Comparison of ENCODE assay signal across 20 mouse cellular contexts in genomic region chr10:62013190-62013589, GRCm38 (mm10). TPM values are rescaled to one million over a fixed set of nuclear protein-coding genes. Genes with fewer than 3 reads are reported as not detected.
"Had no signal": no experiment of that assay in that cellular context is flagged by ENCODE, and none has a peak within 500 bp of the region (broad histone marks: within the 10 kb centered on the region; RNA-seq: fewer than 3 reads in every experiment).

No protein-coding gene starts in this region.

- H3K4me3 ChIP-seq: lung, embryonic 15.5 days; megakaryocyte, embryonic 14.5 days; midbrain, embryonic 13.5 days; midbrain, embryonic 15.5 days; neural tube, embryonic 12.5 days; stomach, embryonic 15.5 days had no signal

- H3K4me2 ChIP-seq: lung, embryonic 15.5 days; midbrain, embryonic 11.5 days; midbrain, embryonic 13.5 days; midbrain, embryonic 15.5 days; neural tube, embryonic 12.5 days; stomach, embryonic 15.5 days had no signal

- H3K9ac ChIP-seq: lung, embryonic 15.5 days; midbrain, embryonic 13.5 days; midbrain, embryonic 15.5 days; neural tube, embryonic 12.5 days; stomach, embryonic 15.5 days had no signal

- H3K9me3 ChIP-seq: lung, embryonic 15.5 days; midbrain, embryonic 13.5 days; midbrain, embryonic 15.5 days; neural tube, embryonic 12.5 days; stomach, embryonic 15.5 days had no signal

- H3K36me3 ChIP-seq: lung, embryonic 15.5 days; midbrain, embryonic 13.5 days; midbrain, embryonic 15.5 days; neural tube, embryonic 12.5 days; stomach, embryonic 15.5 days had no signal

- ATAC-seq: lung, postnatal 0 days; midbrain, embryonic 13.5 days; midbrain, embryonic 15.5 days had no signal

- DNase-seq: lung, adult 2 months; lung, postnatal 14 days; lung, postnatal 36 days; right cerebral cortex, postnatal 14 days; thymus, adult 2 months; thymus, postnatal 25 days; thymus, postnatal 4 days had no signal

- H3K27ac ChIP-seq: lung, embryonic 15.5 days; macrophage; midbrain, embryonic 13.5 days; midbrain, embryonic 15.5 days; neural tube, embryonic 12.5 days; stomach, embryonic 15.5 days; stomach, postnatal 0 days had no signal

- H3K4me1 ChIP-seq: megakaryocyte, embryonic 14.5 days; stomach, embryonic 15.5 days had no signal

- H3K27me3 ChIP-seq: lung, embryonic 15.5 days; midbrain, embryonic 13.5 days; midbrain, embryonic 15.5 days; neural tube, embryonic 12.5 days; stomach, embryonic 15.5 days had no signal

RNA-seq across cellular contexts. Expression of gene Col13a1, which starts 34.3 kb away (rescaled TPM):
- total RNA-seq: megakaryocyte progenitor cell, adult 5-6 weeks; monocyte, adult 5-6 weeks; neutrophil, adult 5-6 weeks had no signal
- polyA plus RNA-seq: macrophage had no signal
